Mouse (Mus musculus): ENCODE measurements at regions not wholly inside any gene's neighbourhood (a gene's known extent, or its start where the extent isn't known, plus 50 kb on each side); places are given as distances from the start of the nearest gene placed in this dataset.

DNA sequence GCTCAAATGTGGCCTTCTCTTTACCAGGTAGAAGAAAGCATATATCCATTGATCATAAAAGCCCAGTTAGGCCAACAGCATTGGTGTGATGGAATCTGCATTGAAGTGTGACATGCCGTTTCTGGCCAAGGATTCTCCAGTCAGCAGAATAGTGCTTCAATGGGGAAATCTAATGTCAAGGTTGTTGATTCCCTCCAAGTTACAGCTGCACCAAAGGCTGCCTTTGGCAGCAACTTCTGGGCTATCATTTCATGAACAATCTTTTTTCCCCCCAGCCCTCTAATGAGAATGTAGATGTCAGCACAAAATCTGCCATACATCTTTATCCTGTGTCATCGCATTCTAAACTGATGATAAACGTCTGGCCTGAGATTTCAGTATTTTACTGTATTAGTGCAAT is 149.2 kb upstream of the Etaa1 start:
- no peak for TF ChIP-seq EP300 (IDR thresholded peaks at IDR 0.05; ENCODE audit: low read depth)
- no peak for TF ChIP-seq CTCF (IDR thresholded peaks at IDR 0.05; ENCODE audit: low read depth)

All from liver, embryonic 14.5 days (tissue).